Mouse (Mus musculus) right cerebral cortex, postnatal 4 days (tissue): ENCODE measurements around the gene Gm6205.
"Not testable (repeated sequence)": the region's sequence is repeated elsewhere in the genome, so short reads cannot be mapped to it uniquely, and the experiment has no call there.

Source experiments
- DNase-seq: peaks from one replicate; pipeline ENCODE4 v3.0.0-alpha.2; 2022

The Gm6205 gene

GRCm38 (mm10) chr5:94648082-94648481, at the start of gene Gm6205:
Gene Gm6205, plus strand, starts transcription at chr5:94648382.
- DNase-seq = not testable (repeated sequence)

DNA sequence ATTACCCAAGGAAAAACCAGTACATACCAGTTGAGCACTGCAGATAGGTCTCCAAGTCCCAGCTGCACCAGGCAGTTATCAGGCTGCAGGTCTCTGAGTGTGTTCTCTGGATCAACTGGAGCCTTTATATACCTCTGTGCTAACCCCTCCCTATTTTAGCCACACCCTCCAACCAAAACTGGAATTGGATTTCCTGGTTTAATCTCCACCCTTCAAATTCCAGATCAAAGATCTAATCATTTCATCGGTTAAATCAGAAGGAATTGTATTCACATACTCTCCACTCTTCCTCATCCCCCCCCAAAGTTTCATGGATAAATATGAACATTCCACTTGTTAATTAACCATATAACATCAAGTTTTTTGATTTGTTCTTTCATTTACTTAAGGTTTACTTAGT, 31.9 kb upstream of the Gm6205 start, which contains the start of gene Gm3147:
TSS of gene Gm3147 (minus strand) at position 101 of the 400 bp plus-strand sequence.
- DNase-seq = not testable (repeated sequence)

DNA sequence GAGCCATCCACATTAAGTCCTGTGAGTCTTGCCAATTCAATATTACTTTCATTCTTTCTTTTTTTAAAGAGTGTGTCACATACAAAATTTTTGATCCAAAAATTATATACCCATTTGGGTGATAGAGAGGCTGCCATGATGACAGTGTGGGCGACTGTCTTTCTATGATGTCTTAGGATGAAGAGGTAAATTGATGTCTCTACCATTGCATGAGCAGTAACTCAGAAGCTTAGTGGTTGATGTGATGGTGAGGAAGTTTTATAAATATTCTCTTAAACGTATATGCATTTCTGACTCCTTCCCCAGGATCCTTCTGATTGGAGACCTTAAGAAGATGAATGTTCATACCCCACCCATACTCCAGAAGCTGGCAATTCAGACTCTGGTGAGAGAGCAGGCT, 24.5 kb upstream of the Gm6205 start, which contains the start of gene Gm6509:
TSS of gene Gm6509 (plus strand) at position 301 of the 400 bp plus-strand sequence.
- not testable (repeated sequence) for DNase-seq
